Comparison of ENCODE assay signal across 8 mouse cellular contexts in genomic region chr16:32434066-32434465, GRCm38 (mm10). TPM values are rescaled to one million over a fixed set of nuclear protein-coding genes. Genes with fewer than 3 reads are reported as not detected.
DNase-seq lines count a peak whose midpoint lies in the region; ATAC-seq and TF ChIP-seq lines count a peak whose summit lies in the region.

No protein-coding gene starts in this region.

- no peaks in the 10 kb centered on the region for H3K36me3 ChIP-seq in kidney, adult 2 months (ENCODE audit: control insufficient read depth, insufficient read depth, low read length)
- peaks cover 6% of the 10 kb centered on the region; the same call in 1 of the 2 replicates for H3K36me3 ChIP-seq in heart, embryonic 14.5 days (ENCODE audit: control insufficient read depth, insufficient read depth, low read length)
- H3K36me3 ChIP-seq in hindbrain, embryonic 11.5 days (ENCODE audit: control insufficient read depth, insufficient read depth, low read length), result no peaks in the 10 kb centered on the region
- H3K36me3 ChIP-seq in intestine, embryonic 16.5 days (ENCODE audit: control insufficient read depth, insufficient read depth, low read length), result no peaks in the 10 kb centered on the region

- no peak for TF ChIP-seq CTCF in kidney, adult 2 months (conservative IDR thresholded peaks at IDR 0.05; ENCODE audit: insufficient read depth, insufficient read length, low read depth, low read length)

- ATAC-seq in heart, embryonic 14.5 days (ENCODE audit: insufficient number of reproducible peaks, insufficient read depth, low FRiP score, low read depth), result no peak
- no peak for ATAC-seq in hindbrain, embryonic 11.5 days (ENCODE audit: low FRiP score)
- no peak for ATAC-seq in intestine, embryonic 16.5 days

- peaks cover 29% of the 10 kb centered on the region for H3K4me1 ChIP-seq in kidney, adult 2 months (ENCODE audit: control insufficient read depth, insufficient read depth, low read length)
- peaks cover 5 to 19% of the 10 kb centered on the region in 2 experiments for H3K4me1 ChIP-seq in heart, embryonic 14.5 days (ENCODE audit: control insufficient read depth in 2 of 2, insufficient read depth in 2 of 2, low read length in 2 of 2)
- H3K4me1 ChIP-seq in hindbrain, embryonic 11.5 days (replicated peaks; ENCODE audit: control insufficient read depth, insufficient read depth, low read length), result no peaks in the 10 kb centered on the region
- H3K4me1 ChIP-seq in intestine, embryonic 16.5 days (ENCODE audit: control insufficient read depth, insufficient read depth, low read length), result peaks cover 13% of the 10 kb centered on the region

- TF ChIP-seq POLR2A in kidney, adult 2 months (IDR thresholded peaks at IDR 0.05; ENCODE audit: low read depth, low read length), result no peak

- H3K9ac ChIP-seq in heart, embryonic 14.5 days (ENCODE audit: low read length), result peak overlapping the region; percentile 23; the same call in 1 of the 2 replicates
- H3K9ac ChIP-seq in hindbrain, embryonic 11.5 days (ENCODE audit: low read depth, low read length), result no peak overlapping the region
- H3K9ac ChIP-seq in intestine, embryonic 16.5 days (ENCODE audit: low read depth, low read length), result no peak overlapping the region

- H3K9me3 ChIP-seq in heart, embryonic 14.5 days (ENCODE audit: control insufficient read depth, low read length), result no peaks in the 10 kb centered on the region
- no peaks in the 10 kb centered on the region for H3K9me3 ChIP-seq in hindbrain, embryonic 11.5 days (ENCODE audit: control insufficient read depth, low read length)
- H3K9me3 ChIP-seq in intestine, embryonic 16.5 days (ENCODE audit: control insufficient read depth, low read length), result no peaks in the 10 kb centered on the region

- H3K4me2 ChIP-seq in heart, embryonic 14.5 days (ENCODE audit: low read length), result peak overlapping the region; percentile 33
- H3K4me2 ChIP-seq in hindbrain, embryonic 11.5 days (replicated peaks; ENCODE audit: low read depth, low read length), result no peak overlapping the region
- H3K4me2 ChIP-seq in intestine, embryonic 16.5 days (ENCODE audit: low read depth, low read length), result no peak overlapping the region

- no peak overlapping the region for H3K27ac ChIP-seq in kidney, adult 2 months (ENCODE audit: insufficient read depth, low read depth, low read length)
- no peak overlapping the region; a peak in 1 of 4 replicates for H3K27ac ChIP-seq in heart, embryonic 14.5 days (replicated peaks in 1 of 2; ENCODE audit: control insufficient read depth in 1 of 2, insufficient read depth in 1 of 2, low read depth in 2 of 2, low read length in 2 of 2)
- H3K27ac ChIP-seq in hindbrain, embryonic 11.5 days (ENCODE audit: low read depth, low read length), result no peak overlapping the region
- H3K27ac ChIP-seq in intestine, embryonic 16.5 days (ENCODE audit: low read length), result no peak overlapping the region

- no peaks in the 10 kb centered on the region for H3K27me3 ChIP-seq in kidney, adult 2 months (replicated peaks; ENCODE audit: control insufficient read depth, insufficient read depth, low read length)
- no peaks in the 10 kb centered on the region for H3K27me3 ChIP-seq in heart, embryonic 14.5 days (ENCODE audit: control insufficient read depth, insufficient read depth, low read length)
- no peaks in the 10 kb centered on the region for H3K27me3 ChIP-seq in hindbrain, embryonic 11.5 days (ENCODE audit: control insufficient read depth, insufficient read depth, low read length)
- no peaks in the 10 kb centered on the region for H3K27me3 ChIP-seq in intestine, embryonic 16.5 days (replicated peaks; ENCODE audit: control insufficient read depth, insufficient read depth, low read length)

- 40% methylated on average over 6 of the region's 6 CpGs for WGBS in kidney, adult 2 months
- WGBS in heart, embryonic 14.5 days, result 25% methylated on average over 6 of the region's 6 CpGs
- WGBS in hindbrain, embryonic 11.5 days, result 66% methylated on average over 6 of the region's 6 CpGs
- 53% methylated on average over 6 of the region's 6 CpGs for WGBS in intestine, embryonic 16.5 days

- H3K4me3 ChIP-seq in kidney, adult 2 months (ENCODE audit: insufficient read depth, low read depth, low read length), result no peak overlapping the region
- H3K4me3 ChIP-seq in heart, embryonic 14.5 days (ENCODE audit: control insufficient read depth in 1 of 2, insufficient read depth in 1 of 2, low read depth in 1 of 2, low read length in 2 of 2), result no peak overlapping the region
- no peak overlapping the region for H3K4me3 ChIP-seq in hindbrain, embryonic 11.5 days (ENCODE audit: low read depth, low read length)
- no peak overlapping the region for H3K4me3 ChIP-seq in intestine, embryonic 16.5 days (ENCODE audit: low read length)

- DNase-seq in kidney, adult 2 months, result peak; percentile 33
- DNase-seq in kidney, adult 11 months, result no peak
- peak; percentile 80 for DNase-seq in lung, postnatal 10 days
- peak; percentile 52 to 78 for DNase-seq in thymus, postnatal 36 days
- no peak for DNase-seq in hindbrain, embryonic 11.5 days (ENCODE audit: low spot score)
- no peak for DNase-seq in right cerebral cortex, adult 2 months (ENCODE audit: low spot score in 2 of 2)

RNA-seq across cellular contexts. Expression of gene Pcyt1a, which starts 3.3 kb away (rescaled TPM):
- polyA plus RNA-seq in kidney, adult 2 months (2012; rRNA removed), result 42.9 and 43.8 TPM in 2 replicates
- 47.4 and 48.7 TPM in 2 replicates for polyA plus RNA-seq in heart, embryonic 14.5 days (2014; fragmentation: Nextera tagmentation; extraction: Ambion mirVana)
- polyA plus RNA-seq in hindbrain, embryonic 11.5 days (2014; fragmentation: Nextera tagmentation; extraction: Ambion mirVana), result 41.8 and 41.9 TPM in 2 replicates
- polyA plus RNA-seq in intestine, embryonic 16.5 days (2015; fragmentation: Nextera tagmentation; extraction: Ambion mirVana), result 79.9 and 83.0 TPM in 2 replicates

RNA-seq across cellular contexts. Expression of gene Tctex1d2, which starts 14.6 kb away (rescaled TPM):
- polyA plus RNA-seq in kidney, adult 2 months (2012; rRNA removed), result 11.1 and 12.0 TPM in 2 replicates
- 26.9 and 29.3 TPM in 2 replicates for polyA plus RNA-seq in heart, embryonic 14.5 days (2014; fragmentation: Nextera tagmentation; extraction: Ambion mirVana)
- 30.9 and 31.1 TPM in 2 replicates for polyA plus RNA-seq in hindbrain, embryonic 11.5 days (2014; fragmentation: Nextera tagmentation; extraction: Ambion mirVana)
- polyA plus RNA-seq in intestine, embryonic 16.5 days (2015; fragmentation: Nextera tagmentation; extraction: Ambion mirVana), result 32.5 and 34.0 TPM in 2 replicates

RNA-seq across cellular contexts. Expression of gene Tm4sf19, which starts 33.8 kb away (rescaled TPM):
- polyA plus RNA-seq in kidney, adult 2 months (2012; rRNA removed), result 0.07 and 0.08 TPM in 2 replicates
- polyA plus RNA-seq in heart, embryonic 14.5 days (2014; fragmentation: Nextera tagmentation; extraction: Ambion mirVana), result 0.16 TPM in 1 of 2 replicates, not detected in the other
- polyA plus RNA-seq in hindbrain, embryonic 11.5 days (2014; fragmentation: Nextera tagmentation; extraction: Ambion mirVana), result not detected in 2 replicates
- not detected in 2 replicates for polyA plus RNA-seq in intestine, embryonic 16.5 days (2015; fragmentation: Nextera tagmentation; extraction: Ambion mirVana)

RNA-seq across cellular contexts. Expression of gene Slc51a, which starts 53.6 kb away (rescaled TPM):
- polyA plus RNA-seq in kidney, adult 2 months (2012; rRNA removed), result 92.3 and 97.3 TPM in 2 replicates
- polyA plus RNA-seq in heart, embryonic 14.5 days (2014; fragmentation: Nextera tagmentation; extraction: Ambion mirVana), result 1.1 and 1.4 TPM in 2 replicates
- 0.25 and 0.29 TPM in 2 replicates for polyA plus RNA-seq in hindbrain, embryonic 11.5 days (2014; fragmentation: Nextera tagmentation; extraction: Ambion mirVana)
- 157 and 177 TPM in 2 replicates for polyA plus RNA-seq in intestine, embryonic 16.5 days (2015; fragmentation: Nextera tagmentation; extraction: Ambion mirVana)

Comparison
In these comparisons a context has a peak if more than half of its experiments do, and no peak if none do; other contexts are left out.
1. DNase-seq: peak in kidney, adult 2 months (single experiment), lung, postnatal 10 days (single experiment) and thymus, postnatal 36 days (2 of 2); none in kidney, adult 11 months (single experiment), hindbrain, embryonic 11.5 days (single experiment) and right cerebral cortex, adult 2 months (0 of 2).